Mouse (Mus musculus) cerebellum, adult 9-10 months (tissue): ENCODE data around the gene Zfhx3.

Source experiments
- DNase-seq: peaks from one replicate; pipeline ENCODE4 v3.0.0; 2022

Zfhx3 gene

DNA sequence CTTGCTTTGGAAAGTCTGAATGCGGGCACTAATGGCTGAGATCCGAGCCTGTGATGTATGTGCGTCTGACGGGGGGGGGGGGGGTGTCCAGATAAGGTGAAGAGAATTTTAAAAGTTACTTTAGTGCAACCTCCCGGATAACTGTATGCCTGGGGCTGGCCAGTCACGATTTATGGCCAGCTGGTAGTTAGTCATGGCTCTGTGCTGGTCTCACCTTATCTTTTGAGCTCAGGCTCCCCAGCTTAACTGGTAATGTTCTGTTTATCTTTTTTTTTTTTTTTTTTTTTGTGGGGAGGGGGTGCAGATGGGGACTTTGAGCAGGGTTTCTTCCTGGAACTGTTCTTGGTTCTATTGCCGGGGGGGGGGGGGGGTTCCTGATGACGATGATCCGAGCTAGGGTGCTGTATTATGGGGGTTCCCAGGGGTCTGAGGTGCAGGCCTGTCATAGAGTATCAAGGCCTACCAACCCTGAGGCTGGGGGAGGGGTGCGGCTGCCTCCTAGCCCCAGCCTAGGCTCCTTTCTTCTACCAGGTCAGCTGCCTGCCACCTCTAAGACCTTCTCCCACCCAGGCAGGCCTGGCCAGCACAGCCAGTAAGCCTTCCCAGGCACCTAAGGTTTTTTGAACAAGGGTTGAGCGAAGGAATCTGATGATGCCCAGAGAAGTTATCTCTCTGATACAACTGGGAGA, 782.5 kb downstream of the Zfhx3 start:
- no peak for DNase-seq

DNA sequence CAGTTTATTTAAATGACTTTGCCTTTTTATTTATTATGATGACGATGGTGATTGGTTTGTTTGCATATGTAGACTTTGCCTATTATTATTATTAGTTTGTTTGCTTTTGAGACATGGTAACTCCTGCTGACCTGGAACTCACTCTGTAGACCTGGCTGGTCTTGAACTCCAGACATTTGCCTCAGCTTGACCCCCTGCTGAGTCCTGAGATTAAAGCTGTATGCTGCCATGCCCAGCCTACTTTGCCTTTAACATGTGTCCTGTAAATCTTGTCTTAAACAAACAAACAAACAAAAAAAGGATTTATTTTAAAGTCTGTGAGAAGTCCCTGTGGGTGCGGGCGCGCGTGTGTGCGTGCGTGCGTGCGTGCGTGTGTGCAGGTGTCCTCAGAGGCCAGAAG, 783.2 kb downstream of the Zfhx3 start:
- no peak for DNase-seq

DNA sequence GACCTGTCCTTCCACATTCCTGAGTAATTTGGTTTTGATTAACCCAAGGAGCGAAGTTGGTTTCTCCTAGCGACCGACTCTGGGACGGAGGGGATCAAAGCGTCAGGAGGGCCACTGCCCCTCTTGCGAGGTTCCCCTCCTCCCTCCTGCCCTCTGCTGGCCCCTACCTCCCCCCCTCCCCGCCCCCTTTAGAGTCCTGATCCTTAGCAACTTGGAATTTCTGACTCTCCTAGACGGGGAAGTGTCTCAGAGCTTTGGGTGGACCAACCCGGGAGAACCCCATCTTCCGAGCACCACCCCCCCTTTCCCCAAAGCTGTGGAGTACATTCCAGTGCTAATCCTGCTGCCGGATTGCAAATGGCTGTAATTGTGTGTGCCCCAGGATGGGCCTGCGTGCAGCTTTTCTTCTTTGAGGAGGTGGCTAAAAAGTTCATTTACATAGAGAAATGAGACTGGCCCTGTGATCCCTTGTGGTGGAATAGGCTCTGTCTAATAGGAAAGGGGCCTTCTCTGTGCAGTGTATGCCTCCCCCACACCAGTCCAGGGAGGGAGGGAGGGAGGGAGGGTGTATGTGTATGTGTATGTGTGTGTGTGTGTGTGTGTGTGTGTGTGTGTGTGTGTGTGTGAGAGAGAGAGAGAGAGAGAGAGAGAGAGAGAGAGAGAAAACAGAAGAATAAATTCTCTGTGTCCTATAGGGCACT, 784.2 kb downstream of the Zfhx3 start:
- DNase-seq = no peak

DNA sequence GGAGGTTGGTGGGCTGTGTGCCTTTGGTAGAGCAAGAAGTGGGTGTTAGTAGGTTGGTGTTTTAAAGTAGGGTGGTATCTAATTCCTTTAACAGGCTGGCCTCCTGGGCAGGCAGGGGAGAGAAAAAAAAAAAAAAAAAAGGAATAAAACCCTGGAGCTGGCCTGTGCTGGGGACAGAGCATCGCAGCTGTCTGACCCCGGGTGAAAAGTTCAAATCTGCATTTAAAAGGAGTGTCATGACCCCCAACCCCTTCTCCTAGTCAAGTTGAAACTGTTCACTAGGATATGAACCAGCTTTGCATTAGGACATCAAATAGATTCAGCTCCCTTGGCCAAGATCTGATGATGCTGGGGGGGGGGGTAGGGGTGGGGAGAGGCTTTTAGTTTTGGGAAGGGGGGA, 786.7 kb downstream of the Zfhx3 start:
- no peak for DNase-seq

DNA sequence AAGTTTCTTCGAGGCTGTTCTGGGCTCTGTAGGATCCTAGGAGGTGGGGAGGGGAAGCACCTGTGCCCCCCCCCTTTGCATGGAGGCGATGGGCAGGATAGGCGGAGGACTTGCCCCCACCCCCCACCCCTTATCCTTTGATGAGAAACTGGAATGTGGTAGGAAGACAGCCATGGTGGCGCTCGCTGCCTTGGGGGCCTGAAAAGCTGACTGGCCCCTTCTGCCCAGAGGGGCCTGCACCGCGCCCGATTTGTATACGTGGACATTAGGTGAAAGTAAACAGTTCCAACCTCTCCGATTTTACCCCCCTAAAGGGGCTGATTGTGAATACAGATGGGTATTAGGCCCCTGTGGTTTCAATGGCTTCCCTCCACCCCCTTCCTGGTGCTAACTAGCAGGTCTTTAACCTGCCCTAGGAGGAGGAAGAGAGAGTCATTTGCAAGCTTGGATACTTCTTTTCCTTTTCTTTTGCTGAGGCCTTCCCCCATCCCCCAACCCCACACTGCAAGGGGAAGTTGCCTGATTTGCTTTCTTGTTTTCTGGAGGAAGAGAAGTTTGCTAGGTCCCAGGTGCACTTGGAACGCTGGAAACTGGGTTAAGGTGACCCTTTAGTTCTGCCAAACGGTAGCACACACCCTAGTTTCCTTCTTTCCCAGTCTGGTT, 787.4 kb downstream of the Zfhx3 start:
- no peak for DNase-seq

DNA sequence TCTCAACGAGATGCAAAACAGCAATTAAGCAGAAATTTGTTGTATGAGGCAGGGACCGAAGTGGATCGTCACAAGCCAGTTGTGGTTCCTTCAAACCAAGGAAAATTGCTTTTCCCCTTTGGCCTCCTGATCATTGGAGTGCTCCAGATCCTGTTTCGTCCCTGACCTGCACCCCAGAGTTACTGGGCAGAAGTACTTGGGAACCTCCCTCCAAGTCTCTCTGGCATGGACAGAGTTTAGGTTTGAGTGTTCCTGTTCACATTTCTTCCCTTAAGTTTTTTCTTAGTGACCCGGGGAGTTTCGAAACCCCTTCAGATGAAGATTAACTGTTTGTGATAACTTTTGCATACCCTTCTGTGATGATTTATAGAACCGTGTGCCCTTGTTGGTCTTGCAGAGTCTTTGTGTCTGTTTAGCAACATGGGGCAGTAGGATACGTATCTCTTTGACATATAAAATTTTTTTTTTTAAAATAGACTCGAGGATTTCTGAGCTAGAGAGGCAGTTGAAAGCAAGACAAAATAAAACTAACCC, 788.5 kb downstream of the Zfhx3 start:
- DNase-seq = no peak

DNA sequence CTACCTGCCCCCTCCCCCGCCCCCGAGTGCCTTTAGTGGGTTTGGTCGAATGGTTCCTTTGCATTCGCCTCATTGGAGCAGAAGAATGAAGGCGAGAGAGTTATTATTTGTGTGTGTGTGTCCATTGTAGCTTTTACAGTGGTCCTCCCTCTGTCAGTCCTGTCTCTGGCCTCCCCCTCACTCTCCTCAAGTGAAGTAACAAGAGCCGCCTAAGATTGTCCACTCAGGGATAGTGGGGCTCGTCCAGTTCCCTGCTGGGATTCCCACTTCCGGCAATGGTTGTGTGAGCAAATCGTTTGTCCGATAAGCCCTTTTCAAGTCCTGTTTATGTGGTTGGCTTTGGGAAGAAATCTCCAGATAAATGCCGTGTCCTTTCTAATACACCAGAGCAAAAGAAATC, 790.1 kb downstream of the Zfhx3 start:
- no peak for DNase-seq

DNA sequence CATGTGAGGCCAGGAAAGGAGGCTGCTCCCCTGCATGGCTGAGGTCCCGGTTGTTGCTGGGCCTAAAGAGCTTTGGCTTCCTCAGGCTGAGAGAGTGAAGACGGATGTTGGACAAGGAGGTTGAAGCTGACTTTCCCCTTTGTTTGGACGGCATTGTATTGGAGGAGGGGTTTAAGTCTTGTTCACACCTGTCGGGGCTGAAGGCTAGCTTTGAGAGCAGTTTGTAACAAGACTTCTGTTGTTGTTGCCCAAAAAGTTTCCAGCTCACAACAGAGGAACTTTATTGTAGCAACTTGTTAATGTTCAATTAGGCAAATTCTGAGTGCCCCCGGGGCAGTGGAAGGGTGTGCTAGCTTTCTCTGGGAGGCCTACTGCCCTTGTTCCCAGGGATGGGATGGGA, 790.9 kb downstream of the Zfhx3 start:
- no peak for DNase-seq

DNA sequence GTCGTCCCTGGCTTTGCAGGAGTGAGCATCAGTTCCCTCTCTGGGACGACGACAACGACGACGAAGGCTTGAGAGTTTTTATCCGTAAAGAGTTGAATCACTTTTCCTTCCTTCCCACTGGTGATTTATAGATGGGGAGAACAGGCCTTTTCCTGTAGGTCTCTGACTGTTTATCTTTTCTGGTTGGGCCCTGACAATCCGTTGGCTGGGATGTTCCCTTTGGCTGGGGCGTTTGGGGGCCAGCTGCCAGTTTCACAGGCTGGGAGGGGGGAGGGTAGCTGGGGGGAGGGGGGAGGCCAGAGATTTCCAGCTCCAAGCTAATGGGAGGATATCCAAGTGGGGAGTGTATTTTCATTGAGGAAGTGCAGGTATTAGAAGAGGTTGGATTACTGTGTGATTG, 794.0 kb downstream of the Zfhx3 start:
- no peak for DNase-seq

DNA sequence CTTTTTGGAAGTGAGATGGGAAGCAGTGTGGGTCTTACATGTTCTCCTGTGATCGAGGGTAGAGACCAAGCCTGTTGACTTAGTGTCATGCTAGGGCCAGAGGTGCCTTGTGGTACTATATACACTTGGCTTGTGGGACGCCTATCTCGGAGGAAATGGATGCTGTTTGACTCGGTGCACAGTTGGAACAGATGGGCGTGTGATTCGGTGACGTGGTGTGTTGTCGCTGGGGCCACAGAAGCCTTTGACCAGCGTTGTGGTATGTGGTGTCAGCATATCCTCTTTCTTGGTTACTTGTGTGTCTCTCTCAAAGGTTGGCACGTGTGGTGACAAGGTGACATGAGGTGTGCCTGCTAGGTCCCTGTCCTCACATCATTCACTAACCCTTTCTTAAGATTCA, 795.7 kb downstream of the Zfhx3 start:
- DNase-seq = no peak

DNA sequence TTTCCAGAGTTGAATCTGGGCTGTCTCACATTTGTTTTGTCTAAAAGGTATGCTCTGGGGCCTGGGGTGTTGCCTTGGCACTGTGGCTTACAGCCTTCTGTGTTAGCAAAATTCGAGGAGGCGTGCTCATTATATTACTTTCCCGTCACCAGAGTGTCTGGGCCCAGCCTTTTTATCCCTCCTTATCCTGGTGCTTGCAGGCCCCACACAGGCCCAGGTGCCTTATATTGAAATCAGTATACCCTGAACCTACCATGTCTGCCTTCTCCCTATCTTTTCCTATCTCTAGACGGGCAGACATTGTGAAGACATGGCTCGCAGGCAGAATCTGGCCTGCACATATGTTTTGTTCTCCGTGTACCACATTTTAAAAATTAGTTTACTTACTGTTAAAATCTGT, 797.1 kb downstream of the Zfhx3 start:
- DNase-seq = no peak

DNA sequence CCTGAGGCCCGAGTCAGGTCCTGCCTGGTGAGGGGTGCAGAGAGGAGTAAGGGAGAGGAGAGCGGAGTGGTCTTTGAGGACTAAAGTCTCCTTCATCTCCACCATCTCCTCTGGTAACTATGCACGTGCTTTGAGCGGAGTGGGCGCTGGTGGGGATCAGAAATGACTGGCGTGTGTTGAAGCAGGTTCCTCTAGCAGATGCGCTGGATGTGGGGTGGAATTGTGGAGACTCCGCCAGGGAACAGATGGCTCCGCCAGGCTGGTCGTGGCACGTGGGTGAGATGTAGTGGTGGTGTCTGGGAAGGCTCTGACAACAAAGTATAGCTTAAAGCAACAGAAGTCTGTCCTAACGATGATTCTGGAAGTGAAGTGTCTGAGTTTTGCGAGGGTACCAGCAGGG, 798.0 kb downstream of the Zfhx3 start:
- no peak for DNase-seq

DNA sequence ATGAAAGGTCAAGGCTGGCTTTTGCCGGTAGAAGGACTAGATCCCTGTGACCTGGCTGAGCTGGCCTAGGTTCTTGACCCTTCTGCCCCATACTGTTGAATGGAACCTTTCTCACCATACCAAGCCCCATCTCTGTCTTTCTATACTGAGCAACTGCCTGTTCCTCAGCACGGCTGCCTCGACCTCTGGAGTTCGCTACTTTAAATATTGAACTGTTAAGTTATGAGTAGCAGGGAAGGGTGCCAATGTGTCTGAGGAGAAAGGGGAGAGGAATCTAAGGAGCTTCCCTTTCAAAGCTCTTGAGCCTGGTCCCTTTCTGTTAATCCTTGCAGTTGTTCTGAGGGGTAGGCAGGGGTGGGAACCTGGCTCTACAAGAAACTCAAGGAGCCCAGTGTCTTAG, 799.2 kb downstream of the Zfhx3 start:
- no peak for DNase-seq

DNA sequence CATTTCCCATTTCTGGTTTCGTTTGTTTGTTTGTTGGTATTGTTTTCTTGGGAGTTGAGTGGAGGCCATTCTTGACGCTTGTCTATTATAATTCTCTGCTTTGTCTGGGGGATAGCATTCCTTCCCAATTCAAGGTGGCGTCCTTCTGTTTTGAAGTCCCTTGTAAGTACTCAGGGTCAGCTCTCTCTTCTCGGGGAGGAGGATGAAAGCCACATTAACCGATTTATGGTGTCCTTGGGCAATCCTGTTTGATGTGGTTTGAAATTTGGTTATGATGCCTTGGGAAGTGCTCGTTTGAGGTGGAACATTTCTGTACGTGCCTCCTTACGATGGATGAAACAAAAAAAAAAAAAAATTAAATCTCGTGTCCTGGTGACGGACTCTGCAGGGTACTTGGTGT, 800.0 kb downstream of the Zfhx3 start:
- DNase-seq = no peak

DNA sequence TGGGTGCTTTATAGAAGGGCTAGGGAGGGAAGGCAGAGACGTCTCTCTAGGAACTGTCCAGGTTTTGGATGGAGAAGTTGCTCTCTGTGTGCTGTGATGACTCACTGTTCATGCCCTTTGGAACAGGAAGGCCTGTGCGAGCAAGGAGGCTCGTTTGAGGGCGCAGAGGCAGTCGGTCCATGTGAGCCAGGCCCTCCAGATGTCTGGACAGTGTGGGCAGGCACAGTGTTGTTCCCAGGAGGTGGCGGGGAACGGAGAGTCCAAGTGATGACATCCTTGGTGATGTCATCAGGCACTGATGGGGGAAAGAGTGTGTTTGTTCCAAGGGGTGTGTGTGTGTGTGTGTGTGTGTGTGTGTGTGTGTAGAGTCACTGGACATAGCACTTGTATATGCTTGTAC, 800.8 kb downstream of the Zfhx3 start:
- DNase-seq = no peak

DNA sequence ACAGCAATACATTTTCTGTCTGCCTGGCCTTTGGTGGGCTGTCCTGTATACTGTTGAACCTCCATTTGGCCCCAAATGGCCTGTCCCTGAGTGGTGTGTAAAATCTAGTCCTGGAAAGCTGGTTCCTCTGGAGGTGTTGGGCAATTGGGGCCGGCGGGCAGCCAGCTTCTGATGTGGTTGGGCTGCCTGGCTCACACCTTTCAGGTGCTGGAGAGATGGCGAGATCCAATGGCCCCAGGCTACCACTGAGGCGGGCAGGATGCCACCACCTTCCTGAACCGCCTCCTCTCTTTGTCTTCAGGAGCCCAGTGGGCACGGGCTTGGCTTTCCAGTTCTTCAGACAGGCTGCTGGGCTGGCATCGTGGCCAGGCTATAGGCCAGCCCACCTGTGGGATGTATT, 803.1 kb downstream of the Zfhx3 start:
- DNase-seq = no peak

DNA sequence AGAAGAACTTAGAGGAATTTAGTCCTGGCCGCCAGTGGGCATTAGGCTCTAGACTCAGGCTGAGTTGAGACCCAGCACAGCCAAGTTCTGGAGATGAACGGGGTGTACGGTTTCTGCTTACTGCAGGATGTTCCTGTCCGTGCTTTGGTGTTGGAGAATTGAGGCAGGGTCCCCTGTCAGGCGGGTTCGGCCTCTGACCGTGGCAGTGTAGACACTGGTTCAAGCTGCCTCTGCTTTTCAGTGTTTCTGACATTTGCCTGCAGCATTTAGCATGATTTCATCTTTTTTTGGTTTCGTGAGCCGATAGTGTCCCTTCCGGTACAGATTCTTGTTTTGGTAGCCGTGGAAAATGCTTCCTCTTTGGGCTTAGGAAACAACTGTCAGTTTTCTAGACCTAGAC, 805.7 kb downstream of the Zfhx3 start:
- no peak for DNase-seq

DNA sequence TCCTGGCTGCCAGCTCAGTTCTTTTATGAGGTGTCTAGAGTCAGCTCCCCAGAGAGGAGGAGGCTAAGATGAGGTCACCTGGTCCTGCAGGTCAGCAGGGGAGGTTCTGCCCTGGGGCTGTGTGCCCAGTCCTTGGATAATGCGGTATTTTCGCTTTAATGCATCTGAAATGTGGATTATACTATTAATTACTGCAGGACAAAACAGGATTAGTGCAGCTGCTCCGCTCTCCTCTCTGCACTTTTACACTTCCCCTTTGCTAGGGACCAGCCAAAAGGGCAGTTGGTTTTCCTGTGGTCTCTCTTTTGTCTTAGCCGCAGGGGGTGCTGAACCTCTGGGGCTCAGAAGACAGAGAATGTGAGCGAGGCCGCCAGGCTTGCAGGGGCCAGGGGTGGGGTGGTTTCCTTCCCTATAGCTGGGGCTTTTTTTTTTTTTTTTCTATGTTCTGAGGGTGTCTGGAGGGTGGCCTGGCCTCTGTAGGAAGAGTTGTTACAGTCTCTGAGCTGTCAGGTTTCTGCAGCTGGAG, 806.5 kb downstream of the Zfhx3 start:
- no peak for DNase-seq

DNA sequence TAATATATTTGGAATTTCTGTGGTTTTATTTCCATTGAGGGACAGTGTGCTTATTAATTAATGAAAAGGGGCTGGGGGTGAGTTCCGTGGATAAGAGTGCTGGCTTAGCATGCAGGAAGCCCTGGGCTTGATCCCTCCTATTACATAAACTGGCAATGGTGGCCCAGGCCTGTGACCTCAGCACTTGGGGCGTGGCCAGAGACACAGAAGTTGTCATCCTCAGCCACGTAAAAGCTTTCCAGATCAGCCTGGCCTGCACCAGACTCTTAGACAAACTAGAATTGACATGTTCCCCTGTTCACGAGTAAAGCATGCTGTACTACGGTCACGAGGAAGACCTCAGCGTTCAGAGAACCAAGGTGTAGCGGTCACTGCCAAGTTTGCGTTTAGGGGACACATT, 808.4 kb downstream of the Zfhx3 start:
- no peak for DNase-seq

DNA sequence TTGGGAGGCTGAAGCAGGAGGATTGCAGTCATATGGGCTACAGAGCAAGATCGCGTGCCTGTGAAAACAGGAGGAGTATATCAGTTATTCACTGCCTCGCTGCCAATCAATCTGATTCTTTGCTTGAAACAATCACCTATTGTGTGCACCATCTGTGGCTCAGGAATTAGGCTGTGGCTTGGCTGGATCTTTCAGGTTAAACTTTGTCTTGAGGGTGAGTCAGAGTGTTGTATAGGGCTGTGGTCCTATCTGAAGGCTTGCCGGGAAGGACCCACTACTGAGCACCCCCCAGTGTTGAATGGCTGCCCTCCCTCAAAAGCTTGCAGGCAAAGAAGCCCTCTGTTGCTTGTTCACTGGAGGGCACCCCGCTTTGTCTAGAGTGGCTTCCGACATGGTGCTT, 812.1 kb downstream of the Zfhx3 start:
- DNase-seq = no peak

DNA sequence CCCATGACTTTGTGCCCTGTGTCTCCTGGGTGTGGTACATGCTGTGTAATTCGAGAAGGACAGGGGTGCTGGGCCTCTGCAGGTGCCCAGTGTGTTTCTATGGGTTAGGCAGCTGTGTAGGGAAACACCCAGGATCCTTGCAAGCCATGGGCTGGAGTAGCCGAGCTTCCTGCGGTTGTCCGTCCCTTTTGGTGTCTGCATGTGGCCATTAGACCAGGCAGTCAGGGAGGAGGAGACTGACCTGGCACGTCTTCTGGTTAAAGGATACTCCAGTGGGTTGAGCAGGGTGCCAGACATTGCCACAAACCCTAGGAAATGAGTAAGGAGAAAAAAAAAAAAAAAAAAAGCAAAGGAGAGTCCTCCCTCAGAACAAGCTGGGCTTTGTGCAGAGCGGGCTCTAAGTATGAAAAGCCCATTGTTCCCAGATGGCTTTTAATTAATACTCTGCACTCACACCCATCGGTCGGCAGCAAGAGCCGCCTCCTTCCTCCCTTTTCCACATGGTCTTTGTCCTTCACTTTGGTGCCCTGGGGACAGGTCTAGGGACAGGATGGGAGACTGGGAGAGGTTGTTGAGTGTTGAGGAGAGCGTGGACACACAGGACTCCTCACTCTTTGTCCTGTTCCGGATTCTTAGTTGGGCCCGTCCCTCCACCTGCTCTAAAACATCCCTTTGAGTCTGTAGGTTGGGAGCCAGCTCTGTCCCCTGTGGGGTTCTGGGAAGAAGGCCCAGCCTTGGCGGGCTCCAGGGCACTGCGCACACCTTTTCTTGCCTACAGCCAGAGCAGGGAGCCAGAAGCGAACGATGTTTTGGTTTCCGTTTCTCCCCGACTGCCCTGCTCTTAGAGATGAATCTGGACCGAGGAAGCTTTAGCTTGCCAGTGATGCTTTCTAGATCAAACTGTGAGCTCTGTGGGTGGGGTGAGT, 813.2 kb downstream of the Zfhx3 start:
- peak; percentile 50 for DNase-seq

DNA sequence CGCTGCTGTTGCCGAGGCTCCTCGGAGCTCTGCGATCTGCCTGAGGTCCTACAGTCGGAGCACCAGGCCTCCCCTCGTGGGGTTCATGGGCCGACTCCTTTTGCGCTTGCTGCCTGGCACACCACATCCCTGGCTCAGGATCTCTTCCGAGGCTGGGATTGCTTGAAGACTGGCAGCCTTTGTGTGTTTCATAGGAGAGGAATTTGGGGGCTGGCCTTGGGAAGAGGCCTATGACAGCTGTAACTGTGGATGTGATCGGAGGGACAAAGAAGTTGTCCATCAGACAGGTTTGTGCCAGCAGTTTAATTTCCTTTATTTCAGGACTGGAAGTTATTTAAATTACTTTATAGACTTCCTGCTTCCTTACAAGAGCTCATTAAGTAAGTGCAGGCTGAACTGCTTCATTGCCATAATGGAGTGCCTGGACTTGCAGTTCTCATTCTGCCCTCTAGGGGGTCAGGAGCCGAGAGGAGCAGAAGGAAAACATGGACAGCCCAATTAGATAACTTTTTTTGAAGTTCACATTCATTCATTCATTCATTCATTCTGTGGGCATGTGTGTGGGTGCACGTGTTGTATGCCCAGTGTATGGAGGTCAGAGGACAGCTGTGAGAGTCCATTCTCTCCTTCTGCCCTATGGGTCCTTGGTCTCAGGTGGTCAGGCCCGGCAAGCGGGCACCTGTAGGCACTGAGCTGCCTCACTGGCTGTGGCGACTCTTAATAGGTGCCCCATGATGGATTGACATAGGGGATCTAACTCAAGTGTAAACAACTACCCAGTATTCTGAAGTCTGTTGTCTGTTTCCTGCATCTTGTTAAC, 817.3 kb downstream of the Zfhx3 start:
- peak; percentile 9 for DNase-seq
